Mouse (Mus musculus) hindbrain, postnatal 0 days (tissue): ENCODE data around the gene A630095N17Rik. TPM values are rescaled to one million over a fixed set of nuclear protein-coding genes. Genes with fewer than 3 reads are reported as not detected.

ENCODE experiments used
- ATAC-seq: fragments of 200-750 bp; cut with Nextera tagmentation; 2 replicates; pipeline ENCODE4 v1.8.0; 2017; ENCODE audit warnings: mild to moderate bottlenecking, moderate TSS enrichment, moderate library complexity
- DNase-seq: peaks from one replicate; pipeline ENCODE4 v3.0.0-alpha.2; 2015; ENCODE audit warnings: low spot score
- H3K27ac ChIP-seq: fragments of 300-500 bp; sonication (generic); 2 replicates; pipeline ENCODE4 v1.5.1; 2014; ENCODE audit warnings: mild to moderate bottlenecking
- H3K27me3 ChIP-seq: fragments of 300-500 bp; sonication (generic); 2 replicates; pipeline ENCODE4 v1.6.1; 2014; ENCODE audit warnings: low read length, mixed read lengths; ENCODE audit not compliant: insufficient read depth
- H3K36me3 ChIP-seq: fragments of 300-500 bp; sonication (generic); 2 replicates; pipeline ENCODE4 v1.6.1; 2014; ENCODE audit warnings: low read length, mixed read lengths; ENCODE audit not compliant: insufficient read depth
- H3K4me1 ChIP-seq: fragments of 300-500 bp; sonication (generic); 2 replicates; pipeline ENCODE4 v1.6.1; 2014; ENCODE audit warnings: antibody characterized with exemption, low read length, mixed read lengths; ENCODE audit not compliant: insufficient read depth
- H3K4me2 ChIP-seq: fragments of 300-500 bp; sonication (generic); 2 replicates; pipeline ENCODE4 v1.6.1; 2014; ENCODE audit warnings: low read depth, mild to moderate bottlenecking, low read length, moderate library complexity, mixed read lengths
- H3K4me3 ChIP-seq: fragments of 300-500 bp; sonication (generic); 2 replicates; pipeline ENCODE4 v1.5.1; 2014; ENCODE audit warnings: low read length
- H3K9ac ChIP-seq: fragments of 300-500 bp; sonication (generic); replicated peaks from 2 replicates; pipeline ENCODE4 v1.6.1; 2014; ENCODE audit warnings: mild to moderate bottlenecking, low read length, moderate library complexity, mixed read lengths
- H3K9me3 ChIP-seq: fragments of 300-500 bp; sonication (generic); 2 replicates; pipeline ENCODE4 v1.6.1; 2016; ENCODE audit warnings: low read length, mixed read lengths
- CTCF ChIP-seq: IDR thresholded peaks from 2 replicates; pipeline ENCODE4 v1.5.1; 2016; ENCODE audit warnings: antibody characterized with exemption, control low read depth, low read depth
- WGBS: fragments of 180-500 bp; shearing (Covaris S2); extraction: QIAGEN DNeasy Blood & Tissue Kit; methylation state at CpG from one replicate; pipeline ENCODE4 v1.1.7; 2014; 5-methylcytosine and 5-hydroxymethylcytosine counted together
- polyA plus RNA-seq: library from polyadenylated mRNA; unstranded; fragments of >200 nt; fragmentation: Nextera tagmentation; extraction: Ambion mirVana; gene quantifications from 2 replicates; pipeline ENCODE4 v1.2.1, GENCODE M21; 2015
- total RNA-seq: library from RNA; depleted of rRNA; stranded (reverse); fragments of >200 nt; gene quantifications from 2 replicates; pipeline ENCODE4 v1.2.3, GENCODE M21; 2014

A630095N17Rik gene
- total and polyA plus RNA-seq, 2 experiments from 2014 or later: 0.31 TPM; not detected in 1

GRCm38 (mm10) chr1:75261278-75261677 lies 29.4 kb upstream of the A630095N17Rik start:
- Histone ChIP-seq H3K4me1 (no peaks in the 10 kb centered on the region), H3K9me3 (no peaks in the 10 kb centered on the region), H3K4me3 (no peak overlapping the region), H3K4me2 (no peak overlapping the region), H3K27me3 (peaks cover 4% of the 10 kb centered on the region), H3K27ac (no peak overlapping the region), H3K9ac (no peak overlapping the region), H3K36me3 (no peaks in the 10 kb centered on the region)
- ATAC-seq (no peak), DNase-seq (no peak)
- TF ChIP-seq CTCF: no peak

GRCm38 (mm10) chr1:75255516-75256046 lies 23.7 kb upstream of the A630095N17Rik start:
- no peaks in the 10 kb centered on the region; the same call in 1 of the 2 replicates for H3K36me3 ChIP-seq
- H3K4me1 ChIP-seq: no peaks in the 10 kb centered on the region; the same call in 1 of the 2 replicates
- ATAC-seq (no peak), DNase-seq (no peak)
- no peaks in the 10 kb centered on the region for H3K9me3 ChIP-seq
- no peaks in the 10 kb centered on the region for H3K27me3 ChIP-seq
- TF ChIP-seq CTCF: no peak
- no peak overlapping the region for H3K4me3 ChIP-seq
- WGBS: 71% methylated on average over 10 of the region's 10 CpGs
- H3K9ac ChIP-seq: no peak overlapping the region
- no peak overlapping the region for H3K27ac ChIP-seq
- no peak overlapping the region for H3K4me2 ChIP-seq

- whole genome bisulfite sequencing: 39% methylated on average over 8 of the region's 8 CpGs
- DNase-seq (no peak), ATAC-seq (0 out of 2 replicates have a peak, but pooled peaks have one; percentile 13)
- no peak for TF ChIP-seq CTCF
- Histone ChIP-seq H3K9ac (0 out of 2 replicates have a peak overlapping the region, but pooled peaks have one; percentile 21), H3K36me3 (no peaks in the 10 kb centered on the region; the same call in 1 of the 2 replicates), H3K4me2 (no peak overlapping the region), H3K4me3 (no peak overlapping the region), H3K4me1 (no peaks in the 10 kb centered on the region; the same call in 1 of the 2 replicates), H3K9me3 (no peaks in the 10 kb centered on the region), H3K27ac (no peak overlapping the region), H3K27me3 (no peaks in the 10 kb centered on the region)
Measured at GRCm38 (mm10) chr1:75254625-75255013, 22.7 kb upstream of the A630095N17Rik start.

DNA sequence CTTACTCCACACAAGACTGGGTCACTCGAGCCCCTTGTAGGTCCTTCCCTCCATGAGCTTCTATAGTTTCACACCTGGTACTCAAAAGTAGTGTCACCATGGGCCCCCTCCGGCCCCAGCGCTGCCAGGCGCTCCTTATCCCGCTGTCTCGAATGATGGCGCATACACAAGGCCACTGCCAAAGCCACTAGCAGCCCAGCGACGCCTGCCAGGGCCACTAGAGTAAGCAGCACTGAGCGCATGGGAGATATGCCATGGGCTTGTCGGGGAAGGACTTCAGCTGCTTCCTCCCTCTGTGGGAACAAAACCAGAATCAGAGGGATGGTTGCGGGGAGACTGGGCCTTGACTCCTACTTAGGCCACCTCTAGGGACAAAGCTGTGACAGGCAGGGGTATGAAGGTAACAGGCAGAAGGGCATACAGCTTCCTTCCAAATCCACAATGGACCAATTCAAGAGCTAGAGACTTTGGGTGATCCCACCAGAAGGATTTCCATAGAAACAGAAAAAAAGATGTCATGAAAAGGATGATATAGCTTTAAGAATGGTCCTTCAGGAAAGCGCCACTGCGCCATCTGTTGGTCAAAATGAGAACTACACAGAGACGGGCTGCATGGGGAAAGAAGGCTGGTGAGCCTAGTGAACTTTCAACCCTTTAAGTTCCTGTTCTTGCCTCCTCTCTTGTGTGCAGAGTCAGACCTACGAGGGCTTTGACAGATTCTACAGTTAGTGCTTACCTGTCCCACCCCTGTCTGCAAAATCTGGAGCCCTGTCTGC lies 22.1 kb upstream of the A630095N17Rik start:
- Histone ChIP-seq H3K9me3 (no peaks in the 10 kb centered on the region), H3K4me1 (no peaks in the 10 kb centered on the region; the same call in 1 of the 2 replicates), H3K4me3 (no peak overlapping the region), H3K4me2 (no peak overlapping the region), H3K27me3 (no peaks in the 10 kb centered on the region), H3K27ac (no peak overlapping the region), H3K36me3 (no peaks in the 10 kb centered on the region; the same call in 1 of the 2 replicates), H3K9ac (0 out of 2 replicates have a peak overlapping the region, but pooled peaks have one; percentile 21)
- ATAC-seq (0 out of 2 replicates have a peak, but pooled peaks have one; percentile 11), DNase-seq (peak; percentile 86)
- TF ChIP-seq CTCF: peak; percentile 92
- WGBS: 63% methylated on average over 16 of the region's 16 CpGs

GRCm38 (mm10) chr1:75253029-75253428 lies 21.1 kb upstream of the A630095N17Rik start:
- H3K27me3 ChIP-seq: no peaks in the 10 kb centered on the region
- no peak overlapping the region for H3K9ac ChIP-seq
- no peak overlapping the region for H3K27ac ChIP-seq
- no peak for DNase-seq
- H3K4me3 ChIP-seq: no peak overlapping the region
- peak; percentile 35 for TF ChIP-seq CTCF
- H3K9me3 ChIP-seq: no peaks in the 10 kb centered on the region
- H3K4me1 ChIP-seq: no peaks in the 10 kb centered on the region; the same call in 1 of the 2 replicates
- no peak for ATAC-seq
- H3K36me3 ChIP-seq: no peaks in the 10 kb centered on the region; the same call in 1 of the 2 replicates
- no peak overlapping the region for H3K4me2 ChIP-seq
- WGBS: 76% methylated on average over 16 of the region's 16 CpGs

GRCm38 (mm10) chr1:75252308-75252707 lies 20.4 kb upstream of the A630095N17Rik start:
- H3K27me3 ChIP-seq: no peaks in the 10 kb centered on the region
- H3K27ac ChIP-seq: no peak overlapping the region
- H3K4me3 ChIP-seq: no peak overlapping the region
- ATAC-seq (no peak), DNase-seq (no peak)
- no peak overlapping the region for H3K9ac ChIP-seq
- no peak overlapping the region for H3K4me2 ChIP-seq
- H3K36me3 ChIP-seq: no peaks in the 10 kb centered on the region; the same call in 1 of the 2 replicates
- no peaks in the 10 kb centered on the region; the same call in 1 of the 2 replicates for H3K4me1 ChIP-seq
- whole genome bisulfite sequencing: 70% methylated on average over 13 of the region's 13 CpGs
- TF ChIP-seq CTCF: no peak
- H3K9me3 ChIP-seq: no peaks in the 10 kb centered on the region
